Mouse (Mus musculus) spleen, postnatal 14 days (tissue): ENCODE data around the gene Acbd3.
A peak's percentile ranks its signal among the peaks of the same experiment; 100 is the strongest.

Experiments
- DNase-seq, 2 experiments: peaks; one replicate each; pipeline ENCODE4 v3.0.0; 2021 to 2022; ENCODE audit warnings: low spot score in 2 of 2

Acbd3 gene

GRCm38 (mm10) chr1:180725704-180726179, at the start of gene Acbd3:
Acbd3 (plus strand) TSS chr1:180726043.
- DNase-seq, result peak; percentile 86 to 90

GRCm38 (mm10) chr1:180691284-180691683, 34.6 kb upstream of the Acbd3 start:
- DNase-seq, result no peak

GRCm38 (mm10) chr1:180696626-180697352, 29.1 kb upstream of the Acbd3 start, which contains the start of gene Mixl1:
Mixl1 (minus strand) TSS chr1:180697034.
- DNase-seq, result no peak

GRCm38 (mm10) chr1:180698063-180698462, 27.8 kb upstream of the Acbd3 start:
- no peak for DNase-seq

GRCm38 (mm10) chr1:180703400-180703799, 22.4 kb upstream of the Acbd3 start:
- DNase-seq, result no peak

GRCm38 (mm10) chr1:180707368-180707767, 18.5 kb upstream of the Acbd3 start:
- no peak for DNase-seq

- no peak for DNase-seq
These were observed 18.0 kb upstream of the Acbd3 start for GRCm38 (mm10) chr1:180707813-180708212.

GRCm38 (mm10) chr1:180708935-180709776, 16.7 kb upstream of the Acbd3 start:
- no peak for DNase-seq

- DNase-seq, result no peak
These were observed 7.1 kb upstream of the Acbd3 start for GRCm38 (mm10) chr1:180718756-180719155.

- no peak for DNase-seq
These were observed 6.4 kb upstream of the Acbd3 start for GRCm38 (mm10) chr1:180719483-180719882.

GRCm38 (mm10) chr1:180719951-180720689, 5.7 kb upstream of the Acbd3 start:
- DNase-seq, result peak; percentile 67 to 83

- DNase-seq, result no peak
These were observed 3.2 kb upstream of the Acbd3 start for GRCm38 (mm10) chr1:180722608-180723007.

GRCm38 (mm10) chr1:180723701-180724238, 2.1 kb upstream of the Acbd3 start:
- no peak for DNase-seq

- no peak for DNase-seq
These were observed 340 bp downstream of the Acbd3 start for GRCm38 (mm10) chr1:180726183-180726582.

GRCm38 (mm10) chr1:180729231-180729630, 3.4 kb downstream of the Acbd3 start:
- no peak for DNase-seq

- no peak for DNase-seq
These were observed 22.0 kb downstream of the Acbd3 start for GRCm38 (mm10) chr1:180747827-180748226.

- DNase-seq, result no peak
These were observed 26.3 kb downstream of the Acbd3 start for GRCm38 (mm10) chr1:180752115-180752514.

- DNase-seq, result no peak
These were observed 28.5 kb downstream of the Acbd3 start for GRCm38 (mm10) chr1:180754376-180754775.

- no peak for DNase-seq
These were observed 30.9 kb downstream of the Acbd3 start for GRCm38 (mm10) chr1:180756711-180757110.

GRCm38 (mm10) chr1:180757252-180757955, 31.6 kb downstream of the Acbd3 start:
- no peak for DNase-seq

GRCm38 (mm10) chr1:180757956-180758520, 32.2 kb downstream of the Acbd3 start:
- DNase-seq, result no peak
